Mouse (Mus musculus) megakaryocyte, embryonic 14.5 days (primary cell): ENCODE results near the gene Kcnk2. TPM values are rescaled to one million over a fixed set of nuclear protein-coding genes. Genes with fewer than 3 reads are reported as not detected.
A peak's percentile ranks its signal among the peaks of the same experiment; 100 is the strongest.

Source experiments
- H3K27me3 ChIP-seq: replicated peaks from 2 replicates; pipeline ENCODE3; 2012; ENCODE audit warnings: inconsistent platforms
- H3K36me3 ChIP-seq: replicated peaks from 2 replicates; pipeline ENCODE3; 2012; ENCODE audit warnings: low read length, inconsistent platforms, mixed read lengths
- H3K4me1 ChIP-seq: 2 replicates; pipeline ENCODE4 v1.6.1; 2012; ENCODE audit warnings: inconsistent platforms
- H3K4me3 ChIP-seq: replicated peaks from 2 replicates; pipeline ENCODE3; 2012; ENCODE audit warnings: moderate library complexity, mild to moderate bottlenecking, inconsistent platforms
- H3K9me3 ChIP-seq: 2 replicates; pipeline ENCODE4 v1.6.1; 2012; ENCODE audit warnings: inconsistent platforms
- FLI1 ChIP-seq: IDR thresholded peaks from 2 replicates; pipeline ENCODE4 v1.6.1; 2012; ENCODE audit warnings: low read length, inconsistent platforms, mixed read lengths
- GATA1 ChIP-seq: IDR thresholded peaks from 3 replicates; pipeline ENCODE4 v1.6.1; 2012; ENCODE audit warnings: mixed read lengths, low read length, inconsistent platforms, borderline replicate concordance
- polyA plus RNA-seq: library from polyadenylated mRNA; stranded (reverse); fragments of >175 nt; gene quantifications from 2 replicates; pipeline ENCODE4 v1.2.3, GENCODE M21; 2012; ENCODE audit warnings: low replicate concordance; ENCODE audit not compliant: insufficient read depth

Kcnk2 gene
- polyA plus RNA-seq, 1 experiment = not detected

- peaks cover 28% of the 10 kb centered on the region for H3K9me3 ChIP-seq
- no peaks in the 10 kb centered on the region for H3K4me1 ChIP-seq
- TF ChIP-seq FLI1 = no peak
- no peak for TF ChIP-seq GATA1
- H3K4me3 ChIP-seq = peak overlapping the region; percentile 69
- H3K27me3 ChIP-seq = no peaks in the 10 kb centered on the region
- H3K36me3 ChIP-seq = no peaks in the 10 kb centered on the region
Measured at GRCm38 (mm10) chr1:189228222-189229084, 173.6 kb downstream of the Kcnk2 start.

GRCm38 (mm10) chr1:189227479-189227878 is 174.6 kb downstream of the Kcnk2 start:
- Histone ChIP-seq H3K4me3 (no peak overlapping the region), H3K9me3 (peaks cover 35% of the 10 kb centered on the region), H3K27me3 (no peaks in the 10 kb centered on the region), H3K36me3 (no peaks in the 10 kb centered on the region), H3K4me1 (no peaks in the 10 kb centered on the region)
- TF ChIP-seq GATA1 (no peak), FLI1 (no peak)

- no peaks in the 10 kb centered on the region for H3K4me1 ChIP-seq
- no peak overlapping the region for H3K4me3 ChIP-seq
- peaks cover 38% of the 10 kb centered on the region for H3K9me3 ChIP-seq
- TF ChIP-seq FLI1 (no peak), GATA1 (no peak)
- H3K36me3 ChIP-seq = no peaks in the 10 kb centered on the region
- no peaks in the 10 kb centered on the region for H3K27me3 ChIP-seq
Measured at GRCm38 (mm10) chr1:189219051-189219450, 183.0 kb downstream of the Kcnk2 start.

- no peaks in the 10 kb centered on the region for H3K4me1 ChIP-seq
- H3K27me3 ChIP-seq = no peaks in the 10 kb centered on the region
- H3K36me3 ChIP-seq = no peaks in the 10 kb centered on the region
- H3K4me3 ChIP-seq = no peak overlapping the region
- TF ChIP-seq GATA1 = no peak
- no peak for TF ChIP-seq FLI1
- peaks cover 31% of the 10 kb centered on the region for H3K9me3 ChIP-seq
Measured at GRCm38 (mm10) chr1:189217751-189218564, 184.1 kb downstream of the Kcnk2 start.

- TF ChIP-seq GATA1 = no peak
- no peak for TF ChIP-seq FLI1
- H3K4me1 ChIP-seq = no peaks in the 10 kb centered on the region
- H3K4me3 ChIP-seq = no peak overlapping the region
- H3K27me3 ChIP-seq = no peaks in the 10 kb centered on the region
- H3K9me3 ChIP-seq = peaks cover 43% of the 10 kb centered on the region
- H3K36me3 ChIP-seq = no peaks in the 10 kb centered on the region
Measured at GRCm38 (mm10) chr1:189215131-189215530, 186.9 kb downstream of the Kcnk2 start.

- TF ChIP-seq FLI1 = no peak
- no peak for TF ChIP-seq GATA1
- Histone ChIP-seq H3K4me3 (no peak overlapping the region), H3K27me3 (no peaks in the 10 kb centered on the region), H3K36me3 (no peaks in the 10 kb centered on the region), H3K9me3 (peaks cover 48% of the 10 kb centered on the region), H3K4me1 (no peaks in the 10 kb centered on the region)
Measured at GRCm38 (mm10) chr1:189214477-189214876, 187.6 kb downstream of the Kcnk2 start.

- H3K27me3 ChIP-seq = no peaks in the 10 kb centered on the region
- peak overlapping the region; percentile 15 for H3K4me3 ChIP-seq
- H3K9me3 ChIP-seq = peaks cover 47% of the 10 kb centered on the region
- no peaks in the 10 kb centered on the region for H3K36me3 ChIP-seq
- H3K4me1 ChIP-seq = no peaks in the 10 kb centered on the region
- TF ChIP-seq GATA1 (no peak), FLI1 (no peak)
Measured at GRCm38 (mm10) chr1:189209715-189210108, 192.4 kb downstream of the Kcnk2 start.

GRCm38 (mm10) chr1:189209029-189209714 is 192.9 kb downstream of the Kcnk2 start:
- Histone ChIP-seq H3K4me3 (peak overlapping the region; percentile 55), H3K9me3 (peaks cover 49% of the 10 kb centered on the region), H3K27me3 (no peaks in the 10 kb centered on the region), H3K4me1 (no peaks in the 10 kb centered on the region), H3K36me3 (no peaks in the 10 kb centered on the region)
- no peak for TF ChIP-seq FLI1
- no peak for TF ChIP-seq GATA1

- Histone ChIP-seq H3K4me3 (peak overlapping the region; percentile 56), H3K9me3 (peaks cover 55% of the 10 kb centered on the region), H3K4me1 (no peaks in the 10 kb centered on the region), H3K36me3 (no peaks in the 10 kb centered on the region), H3K27me3 (no peaks in the 10 kb centered on the region)
- TF ChIP-seq FLI1 = no peak
- TF ChIP-seq GATA1 = no peak
Measured at GRCm38 (mm10) chr1:189208605-189209004, 193.5 kb downstream of the Kcnk2 start.
